Mouse (Mus musculus) stomach, postnatal 0 days (tissue): Measurements from ENCODE around the gene Asb16. TPM values are rescaled to one million over a fixed set of nuclear protein-coding genes. Genes with fewer than 3 reads are reported as not detected.
A peak's percentile ranks its signal among the peaks of the same experiment; 100 is the strongest.

ENCODE experiments used
- ATAC-seq: fragments of 200-750 bp; cut with Nextera tagmentation; 2 replicates; pipeline ENCODE4 v1.8.0; 2017; ENCODE audit not compliant: low FRiP score, low TSS enrichment
- DNase-seq: peaks from one replicate; pipeline ENCODE4 v3.0.0-alpha.2; 2016; ENCODE audit warnings: low spot score
- H3K27ac ChIP-seq: fragments of 300-500 bp; sonication (generic); replicated peaks from 2 replicates; pipeline ENCODE4 v1.5.1; 2014; ENCODE audit warnings: mild to moderate bottlenecking, control low read depth
- H3K27me3 ChIP-seq: fragments of 300-500 bp; sonication (generic); 2 replicates; pipeline ENCODE4 v1.6.1; 2014; ENCODE audit warnings: low read length; ENCODE audit not compliant: control insufficient read depth, insufficient read depth
- H3K36me3 ChIP-seq: fragments of 300-500 bp; sonication (generic); 2 replicates; pipeline ENCODE4 v1.6.1; 2014; ENCODE audit warnings: low read length, mixed read lengths; ENCODE audit not compliant: control insufficient read depth, insufficient read depth
- H3K4me1 ChIP-seq: fragments of 300-500 bp; sonication (generic); replicated peaks from 2 replicates; pipeline ENCODE4 v1.6.1; 2014; ENCODE audit warnings: antibody characterized with exemption; ENCODE audit not compliant: control insufficient read depth, insufficient read depth
- H3K4me2 ChIP-seq: fragments of 300-500 bp; sonication (generic); replicated peaks from 2 replicates; pipeline ENCODE4 v1.6.1; 2014; ENCODE audit warnings: low read depth, mild to moderate bottlenecking, control low read depth, moderate library complexity
- H3K4me3 ChIP-seq: fragments of 300-500 bp; sonication (generic); 2 replicates; pipeline ENCODE4 v1.5.1; 2014; ENCODE audit warnings: low read depth, low read length, control low read depth
- H3K9ac ChIP-seq: fragments of 300-500 bp; sonication (generic); 2 replicates; pipeline ENCODE4 v1.6.1; 2014; ENCODE audit warnings: mild to moderate bottlenecking, low read length, control low read depth, mixed read lengths
- H3K9me3 ChIP-seq: fragments of 300-500 bp; sonication (generic); 2 replicates; pipeline ENCODE4 v1.6.1; 2016; ENCODE audit warnings: low read length; ENCODE audit not compliant: control insufficient read depth
- CTCF ChIP-seq: IDR thresholded peaks from 2 replicates; pipeline ENCODE4 v1.5.1; 2016; ENCODE audit warnings: antibody characterized with exemption, low read depth, mild to moderate bottlenecking, moderate library complexity
- EP300 ChIP-seq: optimal IDR thresholded peaks from 2 replicates; pipeline ENCODE3; 2016; ENCODE audit warnings: antibody characterized with exemption
- WGBS: fragments of 180-500 bp; shearing (Covaris S2); extraction: QIAGEN DNeasy Blood & Tissue Kit; methylation state at CpG from one replicate; pipeline ENCODE4 v1.1.7; 2014; 5-methylcytosine and 5-hydroxymethylcytosine counted together
- polyA plus RNA-seq: library from polyadenylated mRNA; unstranded; fragments of >200 nt; fragmentation: Nextera tagmentation; extraction: Ambion mirVana; gene quantifications from 2 replicates; pipeline ENCODE4 v1.2.1, GENCODE M21; 2015

The Asb16 gene
- 0.04 TPM in 1 of 2 replicates, not detected in the other for polyA plus RNA-seq

- Histone ChIP-seq H3K27ac (no peak within 1 kb of the TSS), H3K27me3 (no peaks in the 10 kb centered on the region), H3K4me1 (no peaks in the 10 kb centered on the region), H3K4me3 (no peak within 1 kb of the TSS), H3K4me2 (no peak within 1 kb of the TSS), H3K9me3 (no peaks in the 10 kb centered on the region), H3K9ac (no peak within 1 kb of the TSS), H3K36me3 (no peaks in the 10 kb centered on the region)
- ATAC-seq: no peak
- WGBS: 88% methylated on average over 12 of the region's 12 CpGs
- DNase-seq: no peak
- no peak for TF ChIP-seq CTCF
- no peak for TF ChIP-seq EP300
Observed at GRCm38 (mm10) chr11:102268520-102269244, at the start of gene Asb16. Asb16 (plus strand) TSS chr11:102268743.

GRCm38 (mm10) chr11:102218783-102219182 lies 49.8 kb upstream of the Asb16 start:
- TF ChIP-seq CTCF (peak; percentile 31; the same call in 1 of the 2 replicates), EP300 (peak; percentile 76)
- H3K4me2 ChIP-seq: peak overlapping the region; percentile 81
- 0% methylated on average over 6 of the region's 10 CpGs for WGBS
- H3K9ac ChIP-seq: peak overlapping the region; percentile 69
- H3K4me3 ChIP-seq: peak overlapping the region; percentile 51
- ATAC-seq (peak; percentile 82), DNase-seq (peak; percentile 97)
- peak overlapping the region; percentile 91 for H3K27ac ChIP-seq
- H3K9me3 ChIP-seq: no peaks in the 10 kb centered on the region
- H3K27me3 ChIP-seq: no peaks in the 10 kb centered on the region
- 0 out of 2 replicates have a peak, but pooled peaks cover 2% of the 10 kb centered on the region for H3K36me3 ChIP-seq
- peaks cover 44% of the 10 kb centered on the region for H3K4me1 ChIP-seq

- ATAC-seq: no peak
Observed at GRCm38 (mm10) chr11:102219247-102219993, 49.1 kb upstream of the Asb16 start.

GRCm38 (mm10) chr11:102219994-102220346 lies 48.6 kb upstream of the Asb16 start:
- TF ChIP-seq CTCF (no peak), EP300 (no peak)
- ATAC-seq (no peak), DNase-seq (peak; percentile 40)
- Histone ChIP-seq H3K4me1 (peaks cover 39% of the 10 kb centered on the region), H3K4me2 (no peak overlapping the region), H3K9ac (no peak overlapping the region), H3K27me3 (no peaks in the 10 kb centered on the region), H3K27ac (peak overlapping the region; percentile 91), H3K4me3 (no peak overlapping the region), H3K9me3 (no peaks in the 10 kb centered on the region), H3K36me3 (0 out of 2 replicates have a peak, but pooled peaks cover 2% of the 10 kb centered on the region)
- WGBS: 38% methylated on average over 4 of the region's 4 CpGs

More at GRCm38 (mm10) chr11:102219247-102219993, 49.1 kb upstream of the Asb16 start:
- H3K4me3 ChIP-seq: peak overlapping the region; percentile 51; the same call in 1 of the 2 replicates
- TF ChIP-seq EP300 (no peak), CTCF (no peak)
- 0 out of 2 replicates have a peak, but pooled peaks cover 2% of the 10 kb centered on the region for H3K36me3 ChIP-seq
- no peak for DNase-seq
- H3K9me3 ChIP-seq: no peaks in the 10 kb centered on the region
- peaks cover 39% of the 10 kb centered on the region for H3K4me1 ChIP-seq
- peak overlapping the region; percentile 91 for H3K27ac ChIP-seq
- H3K4me2 ChIP-seq: peak overlapping the region; percentile 81
- no peaks in the 10 kb centered on the region for H3K27me3 ChIP-seq
- peak overlapping the region; percentile 69 for H3K9ac ChIP-seq
- 47% methylated on average over 13 of the region's 14 CpGs for WGBS

GRCm38 (mm10) chr11:102220451-102220850 lies 48.1 kb upstream of the Asb16 start:
- Histone ChIP-seq H3K4me1 (peaks cover 36% of the 10 kb centered on the region), H3K27me3 (no peaks in the 10 kb centered on the region), H3K4me3 (no peak overlapping the region), H3K9me3 (no peaks in the 10 kb centered on the region), H3K27ac (peak overlapping the region; percentile 91), H3K9ac (no peak overlapping the region), H3K36me3 (0 out of 2 replicates have a peak, but pooled peaks cover 2% of the 10 kb centered on the region), H3K4me2 (no peak overlapping the region)
- DNase-seq (peak; percentile 55), ATAC-seq (no peak)
- WGBS: 46% methylated on average over 6 of the region's 6 CpGs
- no peak for TF ChIP-seq EP300
